Mouse (Mus musculus) gastrocnemius, postnatal 10 days (tissue): ENCODE results near the gene Tom1l2. TPM values are rescaled to one million over a fixed set of nuclear protein-coding genes. Genes with fewer than 3 reads are reported as not detected.
A peak's percentile ranks its signal among the peaks of the same experiment; 100 is the strongest.

Source experiments
- DNase-seq: peaks from one replicate; pipeline ENCODE4 v3.0.0; 2021; ENCODE audit warnings: mixed read lengths
- microRNA-seq, 2 experiments: library from miRNA; unstranded; fragments of <30 nt; microRNA quantifications; one replicate each; pipeline ENCODE4 v1.2.0; 2021
- total RNA-seq, 2 experiments: library from RNA; stranded (reverse); gene quantifications; 2 replicates each; pipeline ENCODE4 v1.2.3; 2021

Gene Tom1l2
- total RNA-seq, 2 experiments from 2014 or later = 38.6 to 45.1 TPM

DNA sequence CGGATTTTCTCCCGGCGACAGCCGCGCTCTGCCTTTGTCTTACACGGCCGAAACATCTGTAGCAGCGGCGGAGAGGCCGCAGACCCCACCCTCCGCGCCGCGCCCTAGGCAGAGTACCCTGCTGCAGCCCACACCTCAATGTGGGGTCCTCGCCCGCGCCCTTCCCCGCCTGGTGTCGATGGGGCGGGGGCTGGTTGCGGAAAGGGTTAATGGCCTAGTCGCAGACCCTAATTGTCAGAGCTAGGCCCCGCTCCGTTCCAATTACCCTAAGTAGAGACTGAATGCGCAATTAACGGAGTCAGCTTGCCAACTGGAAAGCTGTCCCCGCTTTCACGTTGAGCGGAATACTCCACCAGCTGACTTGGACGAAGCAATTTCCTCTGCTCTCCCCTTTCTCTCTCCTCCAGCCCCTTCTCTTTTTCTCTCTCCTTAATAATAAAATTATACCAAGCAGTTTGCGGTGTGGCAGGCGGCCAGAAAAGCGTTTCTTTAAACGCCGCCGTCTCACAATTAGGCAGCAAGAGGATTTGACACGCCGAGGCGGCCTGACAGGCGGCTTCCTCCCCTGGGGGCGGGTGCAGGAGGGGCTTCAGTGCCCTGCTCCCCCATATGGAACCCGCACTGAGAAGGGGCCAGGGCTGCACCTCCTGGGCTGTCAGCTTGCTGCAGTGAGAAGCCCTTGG lies 175.6 kb downstream of the Tom1l2 start:
- DNase-seq = peak; percentile 55

Small RNAs within 50 kb of the gene (microRNA-seq; reads per million reads assigned to microRNA genes)
- gene Gm27711 (0 reads per million in 2 experiments), gene Mir6921 (0 reads per million in 2 experiments), gene Mir6922 (0.25 to 0.32 reads per million in 2 experiments)

Other genes with a start within 250 kb of the Tom1l2 start
- gene Rai1, start 247.9 kb downstream of the Tom1l2 start, total RNA-seq = 10 to 100 TPM; 27.7 to 37.6 TPM
- 10 to 100 TPM; 24.2 to 29.1 TPM for gene Srebf1, start 130.3 kb downstream of the Tom1l2 start, total RNA-seq
- gene Drc3, start 424 bp upstream of the Tom1l2 start, total RNA-seq = 1 to 10 TPM; 1.3 to 1.6 TPM
- gene Gid4, start 64.2 kb upstream of the Tom1l2 start, total RNA-seq = 10 to 100 TPM; 20.6 to 22.6 TPM
- 10 to 100 TPM; 29.8 to 37.0 TPM for gene Atpaf2, start 65.6 kb upstream of the Tom1l2 start, total RNA-seq
- 10 to 100 TPM; 32.6 to 34.0 TPM for gene Drg2, start 101.7 kb upstream of the Tom1l2 start, total RNA-seq
- gene Myo15, start 116.4 kb upstream of the Tom1l2 start, total RNA-seq = under 1 TPM; 0.05 to 0.16 TPM
- 10 to 100 TPM; 73.2 to 73.7 TPM for gene Alkbh5, start 183.5 kb upstream of the Tom1l2 start, total RNA-seq